Mouse (Mus musculus): ENCODE measurements around the gene Bcl2l11.

The Bcl2l11 gene

GRCm38 (mm10) chr2:128114621-128115020, 11.2 kb upstream of the Bcl2l11 start:
- no peak for DNase-seq

- no peak for DNase-seq
Measured at GRCm38 (mm10) chr2:128115579-128115978, 10.3 kb upstream of the Bcl2l11 start.

- DNase-seq = no peak
Measured at GRCm38 (mm10) chr2:128117605-128118004, 8.2 kb upstream of the Bcl2l11 start.

GRCm38 (mm10) chr2:128118971-128119370, 6.9 kb upstream of the Bcl2l11 start:
- DNase-seq = no peak

GRCm38 (mm10) chr2:128122491-128122890, 3.3 kb upstream of the Bcl2l11 start:
- peak; percentile 43 for DNase-seq

GRCm38 (mm10) chr2:128122891-128123771, 2.7 kb upstream of the Bcl2l11 start:
- DNase-seq = no peak

- no peak for DNase-seq
Measured at GRCm38 (mm10) chr2:128123921-128124683, 1.7 kb upstream of the Bcl2l11 start.

- no peak for DNase-seq
Measured at GRCm38 (mm10) chr2:128124693-128125092, 1.1 kb upstream of the Bcl2l11 start.

- DNase-seq = no peak
Measured at GRCm38 (mm10) chr2:128126591-128127051, 783 bp downstream of the Bcl2l11 start.

GRCm38 (mm10) chr2:128127121-128127671, 1.4 kb downstream of the Bcl2l11 start:
- peak; percentile 77 for DNase-seq

GRCm38 (mm10) chr2:128127691-128128292, 2.0 kb downstream of the Bcl2l11 start:
- DNase-seq = peak; percentile 26

- no peak for DNase-seq
Measured at GRCm38 (mm10) chr2:128128532-128128931, 2.7 kb downstream of the Bcl2l11 start.

GRCm38 (mm10) chr2:128131503-128131902, 5.7 kb downstream of the Bcl2l11 start:
- no peak for DNase-seq

GRCm38 (mm10) chr2:128132635-128133034, 6.8 kb downstream of the Bcl2l11 start:
- no peak for DNase-seq

- DNase-seq = no peak
Measured at GRCm38 (mm10) chr2:128133865-128134264, 8.0 kb downstream of the Bcl2l11 start.

- DNase-seq = no peak
Measured at GRCm38 (mm10) chr2:128134474-128134873, 8.6 kb downstream of the Bcl2l11 start.

- DNase-seq = no peak
Measured at GRCm38 (mm10) chr2:128134948-128135347, 9.1 kb downstream of the Bcl2l11 start.

GRCm38 (mm10) chr2:128136769-128137433, 11.1 kb downstream of the Bcl2l11 start:
- no peak for DNase-seq

- no peak for DNase-seq
Measured at GRCm38 (mm10) chr2:128137480-128138276, 11.8 kb downstream of the Bcl2l11 start.

GRCm38 (mm10) chr2:128138924-128139323, 13.1 kb downstream of the Bcl2l11 start:
- no peak for DNase-seq

- no peak for DNase-seq
Measured at GRCm38 (mm10) chr2:128139781-128140180, 13.9 kb downstream of the Bcl2l11 start.

GRCm38 (mm10) chr2:128140183-128140582, 14.3 kb downstream of the Bcl2l11 start:
- DNase-seq = no peak
